Mouse (Mus musculus) thymus, postnatal 25 days (tissue): Measurements from ENCODE around the gene Asic2.

ENCODE experiments used
- DNase-seq: peaks from one replicate; pipeline ENCODE4 v3.0.0; 2022

Asic2 gene

GRCm38 (mm10) chr11:81968401-81968881 lies at the start of gene Asic2:
Gene Asic2 (minus strand): TSS chr11:81968457.
- DNase-seq = no peak

- no peak for DNase-seq
These were observed 48.0 kb upstream of the Asic2 start for GRCm38 (mm10) chr11:82016181-82016780.

- DNase-seq = no peak
These were observed 46.8 kb upstream of the Asic2 start for GRCm38 (mm10) chr11:82015066-82015465.

GRCm38 (mm10) chr11:82013756-82014155 lies 45.5 kb upstream of the Asic2 start:
- DNase-seq = no peak

GRCm38 (mm10) chr11:82011411-82012193 lies 43.3 kb upstream of the Asic2 start:
- DNase-seq = no peak

GRCm38 (mm10) chr11:82010115-82010514 lies 41.9 kb upstream of the Asic2 start:
- DNase-seq = no peak

- DNase-seq = peak; percentile 2
These were observed 38.7 kb upstream of the Asic2 start for GRCm38 (mm10) chr11:82006796-82007423.

GRCm38 (mm10) chr11:82004810-82005209 lies 36.6 kb upstream of the Asic2 start:
- DNase-seq = no peak

- DNase-seq = no peak
These were observed 32.3 kb upstream of the Asic2 start for GRCm38 (mm10) chr11:82000581-82000980.

- no peak for DNase-seq
These were observed 31.2 kb upstream of the Asic2 start for GRCm38 (mm10) chr11:81999469-81999868.

- DNase-seq = no peak
These were observed 30.4 kb upstream of the Asic2 start for GRCm38 (mm10) chr11:81998646-81999045.

GRCm38 (mm10) chr11:81997085-81997484 lies 28.8 kb upstream of the Asic2 start:
- no peak for DNase-seq

- DNase-seq = peak; percentile 57
These were observed 28.1 kb upstream of the Asic2 start for GRCm38 (mm10) chr11:81996172-81996841.

- DNase-seq = peak; percentile 52
These were observed 14.9 kb upstream of the Asic2 start for GRCm38 (mm10) chr11:81983146-81983545.

- DNase-seq = no peak
These were observed 13.9 kb upstream of the Asic2 start for GRCm38 (mm10) chr11:81982191-81982590.

- DNase-seq = no peak
These were observed 6.3 kb upstream of the Asic2 start for GRCm38 (mm10) chr11:81974577-81974976.

- DNase-seq = no peak
These were observed 5.4 kb upstream of the Asic2 start for GRCm38 (mm10) chr11:81973699-81974098.

GRCm38 (mm10) chr11:81972044-81972443 lies 3.8 kb upstream of the Asic2 start:
- DNase-seq = no peak

GRCm38 (mm10) chr11:81966626-81967289 lies 1.5 kb downstream of the Asic2 start:
- no peak for DNase-seq

- no peak for DNase-seq
These were observed 2.3 kb downstream of the Asic2 start for GRCm38 (mm10) chr11:81965653-81966625.

GRCm38 (mm10) chr11:81964561-81964960 lies 3.7 kb downstream of the Asic2 start:
- DNase-seq = no peak
